Mouse (Mus musculus) ZHBTc4 (cell line): Measurements from ENCODE around the gene Sez6l.

Source experiments
- DNase-seq: peaks from one replicate; pipeline ENCODE4 v3.0.0-alpha.2; 2011; ENCODE audit warnings: low read depth, low spot score

Gene Sez6l

GRCm38 (mm10) chr5:112584155-112584769 lies 7.3 kb upstream of the Sez6l start:
- no peak for DNase-seq

- no peak for DNase-seq
Observed at GRCm38 (mm10) chr5:112583304-112583703, 6.3 kb upstream of the Sez6l start.

GRCm38 (mm10) chr5:112577750-112578149 lies 765 bp upstream of the Sez6l start:
- DNase-seq: no peak

- DNase-seq: no peak
Observed at GRCm38 (mm10) chr5:112576361-112576992, 508 bp downstream of the Sez6l start.

GRCm38 (mm10) chr5:112575151-112575915 lies 1.7 kb downstream of the Sez6l start:
- DNase-seq: peak; percentile 63

GRCm38 (mm10) chr5:112573916-112574315 lies 3.1 kb downstream of the Sez6l start:
- DNase-seq: peak; percentile 84

GRCm38 (mm10) chr5:112572217-112572616 lies 4.8 kb downstream of the Sez6l start:
- DNase-seq: peak; percentile 68

GRCm38 (mm10) chr5:112565489-112565888 lies 11.5 kb downstream of the Sez6l start:
- no peak for DNase-seq

GRCm38 (mm10) chr5:112565083-112565482 lies 11.9 kb downstream of the Sez6l start:
- no peak for DNase-seq

- DNase-seq: no peak
Observed at GRCm38 (mm10) chr5:112560869-112561499, 16.0 kb downstream of the Sez6l start.

- DNase-seq: no peak
Observed at GRCm38 (mm10) chr5:112560139-112560538, 16.8 kb downstream of the Sez6l start.

GRCm38 (mm10) chr5:112557396-112557795 lies 19.6 kb downstream of the Sez6l start:
- DNase-seq: no peak

- no peak for DNase-seq
Observed at GRCm38 (mm10) chr5:112556640-112557039, 20.3 kb downstream of the Sez6l start.

- DNase-seq: no peak
Observed at GRCm38 (mm10) chr5:112554508-112554907, 22.5 kb downstream of the Sez6l start.

- peak; percentile 93 for DNase-seq
Observed at GRCm38 (mm10) chr5:112552786-112553185, 24.2 kb downstream of the Sez6l start.

- DNase-seq: peak; percentile 97
Observed at GRCm38 (mm10) chr5:112551975-112552728, 24.8 kb downstream of the Sez6l start.

- DNase-seq: no peak
Observed at GRCm38 (mm10) chr5:112548846-112549620, 28.0 kb downstream of the Sez6l start.

- DNase-seq: no peak
Observed at GRCm38 (mm10) chr5:112546771-112547170, 30.2 kb downstream of the Sez6l start.

GRCm38 (mm10) chr5:112538295-112538694 lies 38.7 kb downstream of the Sez6l start:
- DNase-seq: no peak

- DNase-seq: no peak
Observed at GRCm38 (mm10) chr5:112535868-112536267, 41.1 kb downstream of the Sez6l start.

- no peak for DNase-seq
Observed at GRCm38 (mm10) chr5:112534146-112534545, 42.8 kb downstream of the Sez6l start.
